Mouse (Mus musculus) liver, adult 2 months (tissue): Measurements from ENCODE around the gene 1700029H14Rik. TPM values are rescaled to one million over a fixed set of nuclear protein-coding genes. Genes with fewer than 3 reads are reported as not detected.

ENCODE experiments used
- DNase-seq: peaks from one replicate; pipeline ENCODE4 v3.0.0-alpha.2; 2011; ENCODE audit warnings: low read depth, low spot score; ENCODE audit errors: extremely low read depth
- H3K27ac ChIP-seq: fragments of 200-500 bp; replicated peaks from 2 replicates; pipeline ENCODE4 v1.5.1; 2012; ENCODE audit warnings: low read depth, mild to moderate bottlenecking, control low read depth, inconsistent platforms, low read length; ENCODE audit not compliant: insufficient read depth
- H3K27me3 ChIP-seq: fragments of 200-500 bp; 2 replicates; pipeline ENCODE4 v1.6.1; 2012; ENCODE audit warnings: mild to moderate bottlenecking, moderate library complexity, low read length, inconsistent platforms; ENCODE audit not compliant: control insufficient read depth, insufficient read depth
- H3K36me3 ChIP-seq: fragments of 200-500 bp; 2 replicates; pipeline ENCODE4 v1.6.1; 2012; ENCODE audit warnings: low read length, inconsistent platforms; ENCODE audit not compliant: control insufficient read depth, insufficient read depth
- H3K4me1 ChIP-seq: fragments of 200-500 bp; 2 replicates; pipeline ENCODE4 v1.6.1; 2011; ENCODE audit warnings: low read length; ENCODE audit not compliant: control insufficient read depth, insufficient read depth
- H3K4me3 ChIP-seq: fragments of 200-500 bp; 2 replicates; pipeline ENCODE4 v1.5.1; 2011; ENCODE audit warnings: low read depth, mild to moderate bottlenecking, control low read depth, low read length, moderate library complexity; ENCODE audit not compliant: insufficient read depth
- H3K79me2 ChIP-seq: fragments of 200-500 bp; 2 replicates; pipeline ENCODE4 v1.6.1; 2012; ENCODE audit warnings: inconsistent platforms, mild to moderate bottlenecking, low read length, moderate library complexity; ENCODE audit not compliant: control insufficient read depth, insufficient read depth
- H3K9ac ChIP-seq: fragments of 200-500 bp; 2 replicates; pipeline ENCODE4 v1.6.1; 2012; ENCODE audit warnings: low read depth, mild to moderate bottlenecking, control low read depth, inconsistent platforms, low read length
- CTCF ChIP-seq: fragments of 200-500 bp; IDR thresholded peaks from 2 replicates; pipeline ENCODE4 v1.5.1; 2011; ENCODE audit warnings: low read depth, low read length, control low read depth
- POLR2A ChIP-seq: fragments of 200-500 bp; IDR thresholded peaks from 2 replicates; pipeline ENCODE4 v1.6.1; 2011; ENCODE audit warnings: low read length, control low read depth; ENCODE audit not compliant: insufficient read depth; ENCODE audit errors: extremely low read depth
- WGBS: fragments of 180-500 bp; shearing (Covaris S2); methylation state at CpG from one replicate; pipeline ENCODE4 v1.1.7; 2018; 5-methylcytosine and 5-hydroxymethylcytosine counted together
- polyA plus RNA-seq: library from polyadenylated mRNA; depleted of rRNA; stranded (reverse); fragments of >200 nt; gene quantifications from 2 replicates; pipeline ENCODE4 v1.2.3, GENCODE M21; 2012
- total RNA-seq: library from RNA; depleted of rRNA; stranded (reverse); fragments of >200 nt; gene quantifications from 2 replicates; pipeline ENCODE4 v1.2.3, GENCODE M21; 2014

Gene 1700029H14Rik
- total and polyA plus RNA-seq, 2 experiments, result not detected

- 73% methylated on average over 11 of the region's 11 CpGs for WGBS
- Histone ChIP-seq H3K9ac (no peak overlapping the region), H3K79me2 (no peaks in the 10 kb centered on the region), H3K27ac (no peak overlapping the region), H3K36me3 (no peaks in the 10 kb centered on the region), H3K27me3 (no peaks in the 10 kb centered on the region), H3K4me3 (no peak overlapping the region), H3K4me1 (0 out of 2 replicates have a peak, but pooled peaks cover 4% of the 10 kb centered on the region)
- TF ChIP-seq POLR2A, result no peak
- no peak for TF ChIP-seq CTCF
- DNase-seq, result no peak
These were observed 38.9 kb upstream of the 1700029H14Rik start for GRCm38 (mm10) chr8:13601166-13601565.

DNA sequence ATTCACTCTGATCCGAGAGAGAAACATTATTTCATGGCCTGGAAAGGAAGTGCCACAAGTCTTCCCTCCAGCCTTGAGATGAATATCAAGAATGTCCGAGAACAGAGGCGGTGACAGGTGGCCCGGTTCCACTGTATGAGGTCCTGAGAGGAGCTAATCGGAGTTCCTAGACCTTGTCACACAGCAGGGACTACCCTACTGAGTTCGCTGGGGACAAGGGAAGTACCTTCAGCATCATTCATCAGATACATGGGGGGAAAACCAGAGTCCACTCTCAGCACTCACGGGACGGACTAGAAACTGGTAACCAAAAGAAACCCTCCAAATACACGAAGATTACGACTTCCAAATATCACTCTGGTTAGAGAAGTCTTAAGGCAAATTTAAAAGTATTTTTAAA, 38.5 kb upstream of the 1700029H14Rik start:
- H3K9ac ChIP-seq, result no peak overlapping the region
- no peak overlapping the region for H3K4me3 ChIP-seq
- no peaks in the 10 kb centered on the region for H3K79me2 ChIP-seq
- WGBS, result 77% methylated on average over 10 of the region's 10 CpGs
- H3K27me3 ChIP-seq, result no peaks in the 10 kb centered on the region
- DNase-seq, result no peak
- 0 out of 2 replicates have a peak, but pooled peaks cover 4% of the 10 kb centered on the region for H3K4me1 ChIP-seq
- peak overlapping the region; percentile 18; the same call in 1 of the 2 replicates for H3K27ac ChIP-seq
- TF ChIP-seq CTCF, result no peak
- TF ChIP-seq POLR2A, result no peak
- no peaks in the 10 kb centered on the region for H3K36me3 ChIP-seq

GRCm38 (mm10) chr8:13600204-13600603, 37.9 kb upstream of the 1700029H14Rik start:
- Histone ChIP-seq H3K27me3 (no peaks in the 10 kb centered on the region), H3K4me1 (0 out of 2 replicates have a peak, but pooled peaks cover 4% of the 10 kb centered on the region), H3K36me3 (no peaks in the 10 kb centered on the region), H3K4me3 (no peak overlapping the region; the same call in 1 of the 2 replicates), H3K9ac (no peak overlapping the region), H3K79me2 (no peaks in the 10 kb centered on the region), H3K27ac (peak overlapping the region; percentile 18; the same call in 1 of the 2 replicates)
- DNase-seq, result no peak
- TF ChIP-seq CTCF (no peak), POLR2A (no peak)
- 65% methylated on average over 7 of the region's 7 CpGs for WGBS

DNA sequence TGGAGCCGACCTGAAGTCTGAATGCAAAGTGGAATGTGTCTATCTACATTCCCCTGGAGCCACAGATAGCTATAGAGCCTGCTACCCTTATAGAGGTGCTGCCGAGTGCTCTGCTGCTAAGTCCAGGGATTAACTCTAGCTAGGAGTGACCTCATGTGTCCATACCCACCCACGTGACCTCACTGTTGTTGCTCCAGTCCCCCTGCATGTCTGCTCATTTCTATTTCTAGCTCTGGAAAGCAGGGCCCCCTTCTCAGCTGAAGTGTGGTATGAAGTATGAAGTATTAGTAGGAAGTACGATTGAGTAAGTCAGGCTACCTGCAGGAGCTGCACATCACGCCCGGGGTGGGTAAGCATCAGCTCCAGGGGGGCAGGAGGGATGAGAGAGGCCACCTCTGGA, 35.5 kb upstream of the 1700029H14Rik start:
- 0 out of 2 replicates have a peak, but pooled peaks cover 4% of the 10 kb centered on the region for H3K4me1 ChIP-seq
- no peak overlapping the region for H3K9ac ChIP-seq
- TF ChIP-seq CTCF, result no peak
- TF ChIP-seq POLR2A, result no peak
- no peaks in the 10 kb centered on the region for H3K36me3 ChIP-seq
- DNase-seq, result no peak
- H3K27ac ChIP-seq, result no peak overlapping the region
- no peak overlapping the region for H3K4me3 ChIP-seq
- WGBS, result 91% methylated on average over 6 of the region's 6 CpGs
- no peaks in the 10 kb centered on the region for H3K27me3 ChIP-seq
- no peaks in the 10 kb centered on the region for H3K79me2 ChIP-seq

DNA sequence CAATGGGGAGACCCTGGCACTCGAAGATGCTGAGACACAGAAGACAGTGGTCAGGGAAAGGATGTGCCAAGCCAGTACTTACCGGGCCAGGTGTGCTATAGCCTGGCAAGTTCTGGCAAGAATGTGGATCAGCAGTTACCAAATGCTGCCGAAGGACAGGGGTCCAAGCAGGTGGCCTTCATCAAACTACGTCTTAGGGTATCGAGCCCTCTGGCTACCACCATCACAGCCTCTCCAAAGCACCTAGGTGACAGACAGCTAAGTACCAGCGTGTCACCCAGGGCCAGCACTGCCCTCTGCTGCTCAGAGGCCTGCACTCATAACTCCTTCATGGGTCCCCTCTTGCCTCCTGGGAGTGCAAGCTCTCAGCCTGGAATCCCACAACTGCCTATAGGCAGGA, 33.6 kb upstream of the 1700029H14Rik start:
- Histone ChIP-seq H3K27me3 (no peaks in the 10 kb centered on the region), H3K27ac (no peak overlapping the region), H3K79me2 (no peaks in the 10 kb centered on the region), H3K9ac (no peak overlapping the region), H3K4me3 (no peak overlapping the region), H3K36me3 (no peaks in the 10 kb centered on the region), H3K4me1 (0 out of 2 replicates have a peak, but pooled peaks cover 4% of the 10 kb centered on the region)
- TF ChIP-seq CTCF (peak; percentile 15; the same call in 1 of the 2 replicates), POLR2A (no peak)
- WGBS, result 98% methylated on average over 6 of the region's 6 CpGs
- DNase-seq, result no peak

- peak; percentile 37 for DNase-seq
- H3K27ac ChIP-seq, result no peak overlapping the region
- no peaks in the 10 kb centered on the region for H3K79me2 ChIP-seq
- H3K4me1 ChIP-seq, result no peaks in the 10 kb centered on the region
- 81% methylated on average over 11 of the region's 11 CpGs for WGBS
- no peak overlapping the region for H3K4me3 ChIP-seq
- H3K9ac ChIP-seq, result no peak overlapping the region
- no peaks in the 10 kb centered on the region for H3K36me3 ChIP-seq
- no peaks in the 10 kb centered on the region for H3K27me3 ChIP-seq
- no peak for TF ChIP-seq POLR2A
- TF ChIP-seq CTCF, result no peak
These were observed 32.6 kb upstream of the 1700029H14Rik start for GRCm38 (mm10) chr8:13594884-13595323.
